Mouse (Mus musculus) erythroblast, embryonic 14.5 days (primary cell): Measurements from ENCODE around the gene Josd1.

Experiments used
- GATA1 ChIP-seq: IDR thresholded peaks from 2 replicates; pipeline ENCODE4 v1.6.1; 2012; ENCODE audit warnings: low read length, inconsistent platforms, mixed read lengths
- TAL1 ChIP-seq: IDR thresholded peaks from 3 replicates; pipeline ENCODE4 v1.6.1; 2012; ENCODE audit warnings: low read length, inconsistent platforms, mixed read lengths

GRCm38 (mm10) chr15:79648130-79648529 lies 39.6 kb downstream of the Josd1 start:
- TF ChIP-seq TAL1, result no peak
- no peak for TF ChIP-seq GATA1
